Mouse (Mus musculus): ENCODE measurements around the gene Ggta1. TPM values are rescaled to one million over a fixed set of nuclear protein-coding genes. Genes with fewer than 3 reads are reported as not detected.

Gene Ggta1
- polyA plus RNA-seq, 1 experiment from 2014 or later: 23.3 TPM

- 76% methylated on average over 6 of the region's 6 CpGs for WGBS
- H3K9ac ChIP-seq (replicated peaks; ENCODE audit: low read length): no peak overlapping the region
- no peaks in the 10 kb centered on the region; the same call in 1 of the 2 replicates for H3K4me1 ChIP-seq (ENCODE audit: insufficient read depth, low read length)
- no peak overlapping the region for H3K4me2 ChIP-seq (replicated peaks; ENCODE audit: low read depth, low read length)
- peaks cover 11% of the 10 kb centered on the region; the same call in 1 of the 2 replicates for H3K36me3 ChIP-seq (ENCODE audit: insufficient read depth, low read length)
- ATAC-seq (ENCODE audit: low FRiP score, low TSS enrichment): peak; percentile 31
- no peak overlapping the region for H3K27ac ChIP-seq (ENCODE audit: low read length)
- no peak overlapping the region for H3K4me3 ChIP-seq (ENCODE audit: low read length)
- H3K9me3 ChIP-seq (ENCODE audit: low read length): no peaks in the 10 kb centered on the region
- no peaks in the 10 kb centered on the region for H3K27me3 ChIP-seq (ENCODE audit: insufficient read depth, low read length)
These were observed 64.7 kb downstream of the Ggta1 start for GRCm38 (mm10) chr2:35398184-35398828.

- no peak overlapping the region for H3K4me3 ChIP-seq (ENCODE audit: low read length)
- no peak overlapping the region for H3K4me2 ChIP-seq (replicated peaks; ENCODE audit: low read depth, low read length)
- no peaks in the 10 kb centered on the region for H3K9me3 ChIP-seq (ENCODE audit: low read length)
- peaks cover 9% of the 10 kb centered on the region; the same call in 1 of the 2 replicates for H3K36me3 ChIP-seq (ENCODE audit: insufficient read depth, low read length)
- ATAC-seq (ENCODE audit: low FRiP score, low TSS enrichment): 0 out of 2 replicates have a peak, but pooled peaks have one; percentile 23
- H3K9ac ChIP-seq (replicated peaks; ENCODE audit: low read length): no peak overlapping the region
- H3K27me3 ChIP-seq (ENCODE audit: insufficient read depth, low read length): no peaks in the 10 kb centered on the region
- 48% methylated on average over 11 of the region's 11 CpGs for WGBS
- H3K27ac ChIP-seq (ENCODE audit: low read length): no peak overlapping the region
- no peaks in the 10 kb centered on the region; the same call in 1 of the 2 replicates for H3K4me1 ChIP-seq (ENCODE audit: insufficient read depth, low read length)
These were observed 65.3 kb downstream of the Ggta1 start for GRCm38 (mm10) chr2:35397590-35398173.

- Histone ChIP-seq H3K4me1 (ENCODE audit: insufficient read depth, low read length) (no peaks in the 10 kb centered on the region; the same call in 1 of the 2 replicates), H3K27ac (ENCODE audit: low read length) (no peak within 1 kb of the TSS), H3K36me3 (ENCODE audit: insufficient read depth, low read length) (0 out of 2 replicates have a peak, but pooled peaks cover 3% of the 10 kb centered on the region), H3K4me2 (replicated peaks; ENCODE audit: low read depth, low read length) (no peak within 1 kb of the TSS), H3K9me3 (ENCODE audit: low read length) (no peaks in the 10 kb centered on the region), H3K27me3 (ENCODE audit: insufficient read depth, low read length) (no peaks in the 10 kb centered on the region), H3K9ac (replicated peaks; ENCODE audit: low read length) (no peak within 1 kb of the TSS), H3K4me3 (ENCODE audit: low read length) (no peak within 1 kb of the TSS)
- no peak for ATAC-seq (ENCODE audit: low FRiP score, low TSS enrichment)
- WGBS: 78% methylated on average over 5 of the region's 5 CpGs
These were observed 65.9 kb downstream of the Ggta1 start, which contains the start of gene 4930402F06Rik for GRCm38 (mm10) chr2:35397096-35397495. Gene 4930402F06Rik (minus strand): TSS chr2:35397175.

GRCm38 (mm10) chr2:35385441-35385871 lies 77.6 kb downstream of the Ggta1 start:
- Histone ChIP-seq H3K4me2 (replicated peaks; ENCODE audit: low read depth, low read length) (no peak overlapping the region), H3K9me3 (ENCODE audit: low read length) (peaks cover 6% of the 10 kb centered on the region), H3K4me3 (ENCODE audit: low read length) (no peak overlapping the region), H3K27ac (ENCODE audit: low read length) (no peak overlapping the region), H3K9ac (replicated peaks; ENCODE audit: low read length) (no peak overlapping the region), H3K4me1 (ENCODE audit: insufficient read depth, low read length) (no peaks in the 10 kb centered on the region), H3K36me3 (ENCODE audit: insufficient read depth, low read length) (no peaks in the 10 kb centered on the region), H3K27me3 (ENCODE audit: insufficient read depth, low read length) (no peaks in the 10 kb centered on the region)
- 49% methylated on average over 9 of the region's 9 CpGs for WGBS
- ATAC-seq (ENCODE audit: low FRiP score, low TSS enrichment): no peak

GRCm38 (mm10) chr2:35379306-35379705 lies 83.7 kb downstream of the Ggta1 start:
- Histone ChIP-seq H3K4me3 (ENCODE audit: low read length) (no peak overlapping the region), H3K4me1 (ENCODE audit: insufficient read depth, low read length) (no peaks in the 10 kb centered on the region), H3K36me3 (ENCODE audit: insufficient read depth, low read length) (no peaks in the 10 kb centered on the region), H3K9ac (replicated peaks; ENCODE audit: low read length) (no peak overlapping the region), H3K27me3 (ENCODE audit: insufficient read depth, low read length) (no peaks in the 10 kb centered on the region), H3K4me2 (replicated peaks; ENCODE audit: low read depth, low read length) (no peak overlapping the region), H3K27ac (ENCODE audit: low read length) (no peak overlapping the region), H3K9me3 (ENCODE audit: low read length) (no peaks in the 10 kb centered on the region)
- 69% methylated on average over 9 of the region's 9 CpGs for WGBS
- ATAC-seq (ENCODE audit: low FRiP score, low TSS enrichment): no peak

GRCm38 (mm10) chr2:35377600-35377999 lies 85.4 kb downstream of the Ggta1 start:
- ATAC-seq (ENCODE audit: low FRiP score, low TSS enrichment): no peak
- Histone ChIP-seq H3K9me3 (ENCODE audit: low read length) (no peaks in the 10 kb centered on the region), H3K4me3 (ENCODE audit: low read length) (no peak overlapping the region), H3K36me3 (ENCODE audit: insufficient read depth, low read length) (no peaks in the 10 kb centered on the region), H3K27me3 (ENCODE audit: insufficient read depth, low read length) (no peaks in the 10 kb centered on the region), H3K9ac (replicated peaks; ENCODE audit: low read length) (no peak overlapping the region), H3K4me1 (ENCODE audit: insufficient read depth, low read length) (no peaks in the 10 kb centered on the region), H3K27ac (ENCODE audit: low read length) (no peak overlapping the region), H3K4me2 (replicated peaks; ENCODE audit: low read depth, low read length) (no peak overlapping the region)
- 36% methylated on average over 6 of the region's 6 CpGs for WGBS

- no peak overlapping the region for H3K4me3 ChIP-seq (ENCODE audit: low read length)
- no peaks in the 10 kb centered on the region for H3K9me3 ChIP-seq (ENCODE audit: low read length)
- no peaks in the 10 kb centered on the region for H3K27me3 ChIP-seq (ENCODE audit: insufficient read depth, low read length)
- 16% methylated on average over 3 of the region's 3 CpGs for WGBS
- H3K4me1 ChIP-seq (ENCODE audit: insufficient read depth, low read length): no peaks in the 10 kb centered on the region
- ATAC-seq (ENCODE audit: low FRiP score, low TSS enrichment): no peak
- no peak overlapping the region for H3K9ac ChIP-seq (replicated peaks; ENCODE audit: low read length)
- no peak overlapping the region for H3K4me2 ChIP-seq (replicated peaks; ENCODE audit: low read depth, low read length)
- no peak overlapping the region for H3K27ac ChIP-seq (ENCODE audit: low read length)
- no peaks in the 10 kb centered on the region for H3K36me3 ChIP-seq (ENCODE audit: insufficient read depth, low read length)
These were observed 90.0 kb downstream of the Ggta1 start for GRCm38 (mm10) chr2:35373003-35373402.

- no peaks in the 10 kb centered on the region for H3K9me3 ChIP-seq (ENCODE audit: low read length)
- H3K27ac ChIP-seq (ENCODE audit: low read length): no peak overlapping the region
- H3K36me3 ChIP-seq (ENCODE audit: insufficient read depth, low read length): no peaks in the 10 kb centered on the region
- no peak overlapping the region for H3K4me3 ChIP-seq (ENCODE audit: low read length)
- H3K4me1 ChIP-seq (ENCODE audit: insufficient read depth, low read length): no peaks in the 10 kb centered on the region
- H3K27me3 ChIP-seq (ENCODE audit: insufficient read depth, low read length): no peaks in the 10 kb centered on the region
- no peak for ATAC-seq (ENCODE audit: low FRiP score, low TSS enrichment)
- H3K9ac ChIP-seq (replicated peaks; ENCODE audit: low read length): no peak overlapping the region
- H3K4me2 ChIP-seq (replicated peaks; ENCODE audit: low read depth, low read length): no peak overlapping the region
These were observed 92.3 kb downstream of the Ggta1 start for GRCm38 (mm10) chr2:35370686-35371085.

- Histone ChIP-seq H3K9me3 (ENCODE audit: low read length) (peaks cover 3% of the 10 kb centered on the region; the same call in 1 of the 2 replicates), H3K4me1 (ENCODE audit: insufficient read depth, low read length) (no peaks in the 10 kb centered on the region), H3K4me3 (ENCODE audit: low read length) (no peak within 1 kb of the TSS), H3K27ac (ENCODE audit: low read length) (no peak within 1 kb of the TSS), H3K4me2 (replicated peaks; ENCODE audit: low read depth, low read length) (no peak within 1 kb of the TSS), H3K27me3 (ENCODE audit: insufficient read depth, low read length) (no peaks in the 10 kb centered on the region), H3K36me3 (ENCODE audit: insufficient read depth, low read length) (no peaks in the 10 kb centered on the region), H3K9ac (replicated peaks; ENCODE audit: low read length) (no peak within 1 kb of the TSS)
- WGBS: 82% methylated on average over 2 of the region's 2 CpGs
- no peak for ATAC-seq (ENCODE audit: low FRiP score, low TSS enrichment)
These were observed 95.4 kb downstream of the Ggta1 start, which contains the start of gene 4930568D16Rik for GRCm38 (mm10) chr2:35367629-35368028. Gene 4930568D16Rik (minus strand): TSS chr2:35367729.

Measured in kidney, embryonic 16.5 days (tissue).